Mouse (Mus musculus): ENCODE measurements around the gene Ttll7.

GRCm38 (mm10) chr3:146993834-146994669, 141.9 kb downstream of the Ttll7 start:
- TF ChIP-seq POLR2A (IDR thresholded peaks at IDR 0.05; ENCODE audit: borderline replicate concordance, control insufficient read depth, low read depth, low read length) (no peak), CTCF (IDR thresholded peaks at IDR 0.05; ENCODE audit: control insufficient read depth, insufficient read depth, low read length) (no peak)

Measured in bone marrow, adult 2 months (tissue).